Mouse (Mus musculus) c-Kit-negative CD71-positive TER-119-positive erythroid progenitor cells, embryonic 14.5 days (primary cell): ENCODE data around the gene Arhgap8.
"Not testable (repeated sequence)": the region's sequence is repeated elsewhere in the genome, so short reads cannot be mapped to it uniquely, and the experiment has no call there.

Experiments
- DNase-seq: peaks from one replicate; pipeline ENCODE4 v3.0.0-alpha.2; 2013; ENCODE audit warnings: low read depth, low spot score

The Arhgap8 gene

DNA sequence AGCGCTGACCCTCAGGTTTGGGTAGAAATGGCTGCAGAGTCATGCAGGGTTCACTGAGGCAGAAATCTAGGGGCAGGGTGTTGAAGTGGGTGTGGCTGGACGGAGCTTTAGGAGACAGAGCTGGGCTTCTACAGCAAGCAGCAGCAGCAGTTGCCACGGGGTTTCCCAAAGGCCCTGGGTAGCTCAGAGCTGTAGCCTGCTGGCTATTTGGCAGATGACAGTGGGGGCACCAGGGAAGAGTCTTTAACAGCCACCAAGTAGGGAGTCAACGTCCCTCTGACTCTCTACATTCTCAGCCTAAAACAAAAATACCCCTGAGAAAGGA is 12.5 kb downstream of the Arhgap8 start:
- no peak for DNase-seq

DNA sequence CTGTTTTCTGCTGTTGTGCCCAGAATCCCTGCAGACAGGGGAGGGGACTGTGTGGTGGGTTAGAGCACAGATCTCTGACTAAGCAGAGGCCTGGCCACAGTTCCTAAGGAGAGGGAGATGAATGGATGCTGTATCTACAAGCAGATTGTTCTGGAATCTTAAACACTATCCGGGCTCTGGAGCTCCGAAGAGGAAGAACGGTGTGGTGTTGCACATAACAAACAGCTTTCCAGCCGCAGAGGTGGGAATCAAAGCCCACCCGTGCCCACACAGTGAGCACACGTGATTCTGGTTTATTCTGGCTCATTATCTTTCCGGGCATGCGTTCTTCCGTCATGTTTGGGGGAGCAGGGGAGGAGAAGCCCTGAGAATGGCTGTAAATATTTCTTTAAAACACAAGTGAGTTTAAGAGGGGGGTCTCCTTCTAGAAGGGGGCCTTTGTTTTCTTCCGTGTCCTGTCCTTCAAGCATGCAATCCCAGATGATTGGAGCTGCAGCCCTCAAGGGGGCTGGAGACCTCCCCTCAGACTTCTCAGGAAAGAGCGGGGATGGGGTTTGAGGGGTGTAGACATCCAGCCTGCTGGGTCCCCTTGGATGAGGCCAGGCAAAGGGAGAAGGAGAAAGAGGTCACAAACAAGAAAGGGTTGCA is 16.6 kb downstream of the Arhgap8 start:
- no peak for DNase-seq

DNA sequence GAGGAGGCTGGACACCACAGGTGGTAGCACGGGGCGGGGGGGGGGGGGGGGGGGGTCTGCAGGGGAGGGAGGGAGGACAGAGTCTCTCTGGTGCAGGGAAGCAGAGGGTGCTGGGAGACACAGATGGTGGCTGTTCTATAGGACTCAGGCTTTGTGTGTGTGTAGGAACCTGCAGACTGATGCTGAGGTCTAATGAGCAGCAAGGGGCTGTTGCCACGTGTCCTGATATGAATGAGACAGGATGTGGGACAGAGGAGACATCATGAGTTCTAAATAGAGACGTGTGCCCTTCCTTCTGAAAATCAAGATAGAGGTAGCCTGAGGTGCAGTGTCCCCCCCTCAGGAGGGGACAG is 17.1 kb downstream of the Arhgap8 start:
- DNase-seq: no peak

DNA sequence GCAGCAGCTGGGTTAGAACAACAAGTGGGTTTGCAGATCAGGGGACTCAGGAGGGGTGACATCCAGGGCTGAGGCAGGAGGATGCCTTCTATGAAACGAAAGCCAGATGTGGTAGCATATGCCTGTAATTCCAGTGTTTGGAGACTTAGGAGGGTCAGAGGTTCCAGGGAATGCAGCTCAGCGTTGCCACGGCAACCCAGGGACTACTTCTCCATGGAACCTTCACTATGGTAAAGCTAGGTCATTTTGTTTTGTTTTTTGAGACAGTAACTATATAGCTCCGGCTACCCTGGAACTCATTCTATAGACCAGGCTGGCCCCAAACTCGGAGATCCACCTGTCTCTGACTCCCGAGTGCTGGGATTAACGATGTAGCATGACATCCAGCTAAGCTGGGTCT is 18.4 kb downstream of the Arhgap8 start:
- DNase-seq: no peak

GRCm38 (mm10) chr15:84741573-84741972 is 21.7 kb downstream of the Arhgap8 start:
- no peak for DNase-seq

- no peak for DNase-seq
Measured at GRCm38 (mm10) chr15:84743347-84743746, 23.5 kb downstream of the Arhgap8 start.

DNA sequence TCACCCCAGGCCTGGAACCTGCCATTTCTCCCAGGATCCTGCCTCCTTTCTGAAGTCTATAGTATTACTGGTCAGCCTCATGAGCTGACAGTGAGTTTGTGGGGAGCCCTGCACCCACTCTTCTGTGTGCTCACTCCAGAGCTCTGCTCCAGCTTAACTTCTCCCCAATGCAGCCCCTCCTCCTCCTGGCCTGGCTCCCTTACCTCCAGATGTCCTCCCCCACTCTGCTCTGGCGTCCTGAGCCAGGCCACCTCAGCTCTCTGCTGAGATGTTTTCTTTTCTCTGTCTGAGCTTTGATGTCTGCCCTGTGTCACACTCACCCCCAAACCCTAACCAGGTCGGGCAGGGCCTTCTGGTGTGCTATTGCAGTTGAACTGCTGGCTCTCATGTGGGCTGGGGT is 24.5 kb downstream of the Arhgap8 start:
- no peak for DNase-seq

DNA sequence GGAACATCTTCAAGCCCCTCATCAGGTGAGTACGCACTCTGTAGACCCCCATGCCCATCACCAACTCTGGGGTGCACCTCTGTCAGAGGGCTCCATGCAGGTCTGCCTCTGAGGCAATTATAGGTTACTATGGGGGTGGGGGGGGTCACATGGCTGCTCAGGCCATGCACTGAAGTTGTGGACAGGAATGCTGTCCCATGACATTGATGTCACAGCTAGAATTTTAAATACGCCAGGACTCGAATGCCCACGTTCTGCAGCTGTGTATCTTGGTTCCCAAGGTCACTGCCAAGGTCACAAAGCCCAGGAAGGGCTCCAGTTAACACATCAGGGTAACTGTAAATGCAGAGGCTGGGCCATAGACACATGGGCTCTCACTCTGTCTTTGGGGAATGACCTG is 26.0 kb downstream of the Arhgap8 start:
- DNase-seq: no peak

DNA sequence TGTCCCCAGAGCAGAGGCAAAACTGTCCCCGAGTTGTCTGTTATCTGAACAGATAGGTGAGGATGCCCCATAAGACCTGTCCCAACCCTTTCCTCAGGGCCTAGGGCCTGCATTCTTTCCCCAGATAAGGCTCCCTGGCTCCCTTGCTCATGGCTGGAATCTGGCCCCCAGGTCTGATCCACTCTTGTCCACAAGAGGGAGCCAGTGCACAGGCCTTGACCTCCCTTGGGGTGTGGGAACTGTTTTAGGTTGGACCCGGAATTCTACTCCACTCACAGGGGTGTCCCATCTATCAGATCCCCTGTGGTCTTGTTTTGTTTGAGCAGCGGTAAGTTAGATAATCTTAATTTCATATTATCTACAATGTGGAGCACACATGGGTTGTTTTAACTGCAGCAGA is 35.1 kb downstream of the Arhgap8 start:
- no peak for DNase-seq

GRCm38 (mm10) chr15:84756426-84756825 is 36.6 kb downstream of the Arhgap8 start:
- no peak for DNase-seq

- DNase-seq: no peak
Measured at GRCm38 (mm10) chr15:84758493-84758892, 38.6 kb downstream of the Arhgap8 start.

- DNase-seq: no peak
Measured at GRCm38 (mm10) chr15:84762712-84763422, 43.0 kb downstream of the Arhgap8 start.

- no peak for DNase-seq
Measured at GRCm38 (mm10) chr15:84763423-84763812, 43.6 kb downstream of the Arhgap8 start.

DNA sequence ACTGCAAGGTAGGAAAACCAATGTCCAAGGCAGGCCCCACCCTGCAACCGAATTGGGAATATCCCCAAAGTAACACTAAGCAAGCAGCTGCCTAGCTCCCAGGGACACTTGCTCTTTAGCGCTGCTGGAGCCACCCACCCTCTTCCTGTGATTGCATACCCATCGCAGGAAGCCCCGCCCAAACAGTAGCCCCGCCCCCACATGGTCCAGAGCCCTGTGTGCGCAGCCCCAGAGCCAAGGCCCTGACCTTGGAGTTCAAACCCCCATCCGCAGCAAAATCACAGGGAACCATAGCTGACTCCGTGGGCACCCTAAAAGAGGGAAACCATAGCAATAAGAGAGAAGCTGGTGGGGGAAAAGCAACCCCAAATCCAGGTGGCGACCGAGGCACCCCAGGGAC is 46.8 kb downstream of the Arhgap8 start:
- DNase-seq: no peak

- DNase-seq: not testable (repeated sequence)
Measured at GRCm38 (mm10) chr15:84768531-84768930, 48.7 kb downstream of the Arhgap8 start.

DNA sequence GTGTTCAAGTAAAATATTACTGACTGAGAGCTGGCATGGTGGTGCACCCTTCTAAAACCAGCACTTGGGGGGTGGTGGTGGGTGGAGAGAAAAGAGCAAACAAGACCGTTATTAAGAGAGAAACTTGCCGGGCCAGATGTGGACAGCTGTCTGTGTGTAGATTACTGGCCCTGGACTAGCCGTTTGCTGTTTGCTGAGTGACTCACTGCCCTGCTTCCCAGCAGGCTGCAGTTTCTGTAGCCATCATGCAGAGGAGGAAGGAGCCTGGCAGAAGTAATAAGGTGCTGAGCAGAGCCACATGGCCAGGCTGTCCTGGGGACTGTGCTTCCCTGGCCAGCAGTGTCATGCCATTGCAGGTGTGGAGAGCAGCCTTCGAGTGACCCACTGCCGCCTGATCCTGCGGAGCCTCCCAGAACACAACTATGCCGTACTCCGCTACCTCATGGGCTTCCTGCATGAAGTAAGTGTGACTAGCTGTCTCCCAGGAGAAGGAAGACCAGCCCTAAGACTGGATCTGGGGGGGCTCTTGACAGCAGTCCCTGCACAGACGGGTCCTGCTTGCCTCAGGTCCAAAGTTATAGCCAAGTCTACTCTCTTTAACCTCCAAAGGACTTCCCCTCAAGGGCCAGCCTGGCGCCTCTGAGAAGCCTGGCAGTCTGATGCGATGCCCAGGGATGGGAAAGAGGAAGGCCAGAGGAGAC is 49.9 kb downstream of the Arhgap8 start:
- DNase-seq: no peak

DNA sequence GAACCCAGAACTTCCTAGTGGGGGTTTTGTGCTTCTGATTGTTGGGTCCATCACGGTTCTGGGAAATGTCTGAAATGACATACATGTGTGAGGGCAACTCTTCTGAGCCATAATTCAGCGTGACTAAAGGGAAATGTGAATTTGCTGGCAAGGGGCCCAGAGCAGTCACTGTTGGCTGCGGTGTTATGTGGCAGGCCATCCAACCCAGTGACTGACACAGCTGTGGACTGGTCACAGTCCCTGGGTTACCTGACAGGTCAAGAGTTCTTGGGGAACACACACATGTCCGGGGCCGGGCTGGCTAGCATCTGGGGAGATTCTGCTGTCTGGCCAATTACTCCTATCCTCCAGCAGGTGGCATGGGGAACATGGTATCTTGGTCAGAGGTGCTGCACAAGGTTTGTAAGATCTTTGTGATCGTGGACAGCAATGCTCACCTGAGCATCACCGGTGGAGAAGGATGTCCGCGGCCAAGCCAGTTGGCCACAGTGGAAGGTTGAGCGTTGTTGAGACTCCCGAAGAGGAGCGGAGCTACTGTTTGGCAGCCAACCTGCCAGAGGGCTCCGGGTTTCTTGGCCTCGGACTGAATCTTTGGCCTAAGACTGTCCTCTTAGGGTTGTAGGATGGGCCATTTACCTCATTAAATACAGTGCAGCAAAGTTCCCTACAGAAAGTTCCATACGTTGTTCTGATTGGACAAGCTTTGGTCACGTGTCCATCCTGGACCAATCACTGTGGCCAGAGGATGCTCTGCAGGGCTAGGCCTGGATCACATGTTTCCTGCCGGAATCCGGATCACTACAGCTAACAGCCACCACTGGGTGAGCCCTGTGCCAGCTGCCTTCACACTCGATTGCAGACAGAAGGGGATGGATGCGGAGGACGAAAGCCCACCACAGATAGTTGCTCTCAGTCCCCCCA is 52.6 kb downstream of the Arhgap8 start:
- DNase-seq: no peak

GRCm38 (mm10) chr15:84775421-84776174 is 55.7 kb downstream of the Arhgap8 start:
- DNase-seq: no peak

GRCm38 (mm10) chr15:84778587-84778986 is 58.7 kb downstream of the Arhgap8 start:
- no peak for DNase-seq

DNA sequence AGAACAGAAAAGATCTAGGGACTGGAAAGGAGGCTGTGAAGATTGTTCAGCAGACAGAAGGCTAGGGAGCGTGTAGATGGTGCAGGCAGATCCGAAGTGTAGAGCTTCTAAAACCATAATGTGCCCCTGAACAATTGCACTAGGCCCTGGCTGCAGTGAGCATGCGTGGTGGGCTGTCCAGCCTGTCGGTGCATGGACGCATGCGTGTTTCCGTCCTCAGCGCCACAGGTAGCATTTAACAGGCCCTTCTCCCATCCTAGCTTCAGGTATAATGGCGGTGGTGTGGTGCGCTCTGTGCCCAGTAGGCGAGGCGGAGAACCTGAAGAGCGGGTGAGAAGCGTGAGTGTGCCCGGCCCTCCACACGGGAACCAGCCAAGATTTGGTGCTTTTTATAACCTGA is 65.0 kb downstream of the Arhgap8 start:
- DNase-seq: no peak

GRCm38 (mm10) chr15:84787161-84787560 is 67.3 kb downstream of the Arhgap8 start:
- no peak for DNase-seq
